Mouse (Mus musculus): ENCODE measurements around the gene Zfp62.

DNA sequence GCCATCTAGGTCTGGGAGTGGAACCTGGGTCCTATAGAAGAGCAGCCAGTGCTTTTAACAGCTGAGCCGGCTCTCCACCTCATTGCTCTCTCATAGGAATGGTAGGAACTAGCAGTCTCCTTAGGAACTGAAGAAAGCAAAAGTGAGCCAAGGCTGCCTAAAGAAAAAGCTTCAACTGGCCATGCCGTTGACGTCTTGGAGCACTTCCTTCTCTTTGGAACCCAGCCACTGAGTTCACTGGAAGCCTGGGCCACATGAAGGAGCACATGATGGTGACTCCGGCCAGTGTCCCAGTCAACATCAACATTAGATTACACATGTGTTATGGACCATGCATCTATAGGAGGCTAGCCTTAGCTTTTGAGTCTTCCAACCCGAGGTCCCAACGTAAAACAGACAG is 49.9 kb downstream of the Zfp62 start:
- no peak for TF ChIP-seq CTCF (IDR thresholded peaks at IDR 0.05; ENCODE audit: low read depth)
- TF ChIP-seq EP300 (IDR thresholded peaks at IDR 0.05; ENCODE audit: low read depth) = no peak
